Mouse (Mus musculus): Measurements from ENCODE around the gene Gm20388.

DNA sequence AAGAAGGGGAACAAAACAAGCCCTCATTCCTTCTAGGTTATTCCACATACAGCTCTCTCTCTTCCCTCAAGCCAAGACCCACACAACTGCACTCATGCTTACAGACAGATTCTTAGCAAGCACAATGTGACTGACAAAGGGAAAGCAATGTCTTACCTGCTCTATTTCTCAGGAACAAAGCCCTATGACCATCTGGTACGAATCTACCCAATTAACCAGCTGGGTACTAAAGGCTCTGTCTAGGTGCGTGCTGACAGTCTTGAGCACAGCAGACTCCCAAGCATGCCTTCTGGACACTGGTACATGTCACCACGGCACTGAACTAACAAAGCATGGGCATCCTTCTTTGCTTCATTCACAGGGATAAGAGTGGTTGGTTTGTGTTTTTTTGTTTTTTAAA, 3027.5 kb downstream of the Gm20388 start:
- TF ChIP-seq CTCF (IDR thresholded peaks at IDR 0.05; ENCODE audit: insufficient read depth, low read depth, low read length) (no peak), POLR2A (IDR thresholded peaks at IDR 0.05; ENCODE audit: insufficient read depth, low read depth, low read length) (no peak)

Measured in olfactory bulb, adult 2 months (tissue).